Mouse (Mus musculus) cerebellum, adult 11 months (tissue): ENCODE data around the gene Mcemp1.

Experiments
- DNase-seq: peaks from one replicate; pipeline ENCODE4 v3.0.0; 2022

The Mcemp1 gene

DNA sequence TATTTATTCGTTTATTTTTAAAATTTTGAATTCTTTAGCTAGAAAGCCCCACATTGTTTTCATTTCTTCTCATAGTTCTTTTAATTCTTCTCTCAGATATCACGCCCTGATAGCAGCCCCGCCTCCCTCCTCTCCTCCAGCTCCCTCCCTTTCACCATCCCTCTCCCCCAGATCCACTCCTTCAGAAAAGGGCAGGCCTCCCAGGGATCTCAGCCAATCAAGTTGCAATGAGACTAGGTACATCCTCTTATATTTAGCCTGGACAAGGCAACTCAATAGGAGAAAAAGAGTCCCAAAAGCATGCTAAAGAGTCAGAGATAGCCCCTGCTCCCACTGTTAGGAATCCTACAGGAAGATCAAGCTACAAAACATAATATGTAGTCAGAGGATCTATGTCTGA is 9.1 kb downstream of the Mcemp1 start:
- DNase-seq = no peak

DNA sequence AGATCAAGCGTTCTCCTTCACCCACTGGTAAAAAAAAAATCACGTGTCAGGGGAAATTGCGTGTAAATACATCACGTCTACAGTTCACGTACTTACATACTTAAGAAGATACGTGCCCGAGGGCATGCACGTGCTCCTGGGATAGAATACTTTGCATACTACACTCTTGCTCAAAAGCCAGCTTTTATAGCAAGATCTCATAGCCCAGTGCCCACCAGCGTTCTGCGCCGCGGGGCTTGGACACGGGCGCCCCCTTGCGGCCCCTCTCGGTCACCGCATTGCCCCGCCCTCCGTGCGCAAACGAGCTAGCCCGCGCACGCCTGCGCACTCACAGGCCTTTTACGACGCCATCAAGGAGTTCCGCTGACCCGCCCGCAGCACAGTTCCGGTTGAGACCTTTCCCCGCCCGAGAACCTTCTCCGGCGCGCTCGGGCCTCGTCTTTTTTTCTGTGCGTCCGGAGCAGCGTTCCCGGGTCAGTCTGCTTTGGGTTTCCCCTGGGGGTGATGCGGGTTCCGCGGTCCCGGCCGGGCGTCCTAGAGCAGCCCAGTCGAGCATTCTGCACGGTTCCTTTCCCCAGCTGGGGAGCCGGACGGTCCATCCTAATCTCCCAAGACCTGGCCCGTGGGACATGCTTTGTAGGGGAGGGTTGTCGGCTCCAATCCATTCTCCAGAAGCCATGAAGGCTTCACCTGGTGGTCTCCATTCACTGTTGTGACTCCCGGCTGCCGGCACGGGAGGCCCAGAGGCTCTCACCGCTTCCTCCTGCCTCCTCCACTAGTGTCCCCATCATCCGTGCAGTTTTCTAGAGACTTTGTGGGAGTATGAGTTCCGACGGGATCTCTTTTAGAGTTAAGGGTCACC is 10.8 kb downstream of the Mcemp1 start, which contains the start of gene Trappc5:
Trappc5 (plus strand) TSS at position 169 of the 862 bp plus-strand sequence.
- peak; percentile 96 for DNase-seq

DNA sequence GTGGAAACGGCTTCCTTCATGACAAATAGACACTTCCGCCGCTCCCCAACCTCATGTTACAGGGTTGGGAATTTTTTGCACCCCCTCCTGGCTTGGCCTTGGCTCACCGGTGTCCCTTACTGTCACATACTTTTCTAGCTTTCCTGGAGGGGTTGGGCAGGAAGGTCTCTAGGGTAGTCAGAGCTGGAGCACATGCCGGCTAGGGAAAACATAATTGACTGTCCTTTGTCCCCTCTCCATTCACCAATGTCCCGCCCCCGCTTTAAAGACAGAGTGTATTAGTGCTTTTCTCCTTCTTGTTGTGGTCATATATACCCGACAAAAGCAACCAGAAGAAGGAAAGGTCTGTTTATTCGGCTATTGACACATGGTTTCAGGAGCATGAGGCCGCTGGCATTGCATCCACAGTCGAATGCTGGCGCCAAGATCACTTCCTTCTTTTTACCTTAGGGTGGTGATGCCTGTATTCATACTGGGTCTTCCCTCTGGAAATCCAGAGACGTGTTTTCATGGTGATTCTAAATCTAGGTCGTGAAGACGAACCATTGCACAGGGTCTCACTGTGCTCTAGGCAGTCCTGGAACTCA is 11.5 kb downstream of the Mcemp1 start:
- no peak for DNase-seq

DNA sequence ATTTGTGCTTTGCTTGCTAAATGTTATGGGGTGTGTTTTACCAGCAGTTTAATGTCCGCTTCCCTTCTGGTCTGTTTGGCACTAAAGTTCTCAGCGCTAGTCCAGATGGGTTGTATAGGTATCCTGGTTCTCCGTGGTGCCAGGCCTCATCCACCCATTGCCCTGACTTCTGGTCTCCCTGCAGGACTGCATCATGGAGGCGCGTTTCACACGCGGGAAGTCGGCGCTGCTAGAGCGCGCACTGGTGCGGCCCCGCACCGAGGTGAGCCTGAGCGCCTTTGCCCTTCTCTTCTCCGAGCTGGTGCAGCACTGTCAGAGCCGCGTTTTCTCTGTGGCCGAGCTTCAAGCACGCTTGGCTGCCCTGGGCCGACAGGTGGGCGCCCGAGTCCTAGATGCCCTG is 13.3 kb downstream of the Mcemp1 start:
- DNase-seq = no peak

DNA sequence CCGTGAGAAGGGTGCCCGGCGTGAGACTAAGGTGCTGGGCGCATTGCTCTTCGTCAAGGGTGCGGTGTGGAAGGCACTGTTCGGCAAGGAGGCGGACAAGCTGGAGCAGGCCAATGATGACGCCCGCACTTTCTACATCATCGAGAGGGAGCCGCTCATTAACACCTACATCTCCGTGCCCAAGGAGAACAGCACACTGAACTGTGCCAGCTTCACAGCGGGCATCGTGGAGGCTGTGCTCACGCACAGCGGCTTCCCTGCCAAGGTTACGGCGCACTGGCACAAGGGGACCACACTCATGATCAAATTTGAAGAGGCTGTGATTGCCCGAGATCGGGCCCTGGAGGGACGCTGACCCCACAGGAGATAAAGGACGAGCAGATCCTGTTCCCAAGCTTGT is 13.7 kb downstream of the Mcemp1 start:
- DNase-seq = no peak

DNA sequence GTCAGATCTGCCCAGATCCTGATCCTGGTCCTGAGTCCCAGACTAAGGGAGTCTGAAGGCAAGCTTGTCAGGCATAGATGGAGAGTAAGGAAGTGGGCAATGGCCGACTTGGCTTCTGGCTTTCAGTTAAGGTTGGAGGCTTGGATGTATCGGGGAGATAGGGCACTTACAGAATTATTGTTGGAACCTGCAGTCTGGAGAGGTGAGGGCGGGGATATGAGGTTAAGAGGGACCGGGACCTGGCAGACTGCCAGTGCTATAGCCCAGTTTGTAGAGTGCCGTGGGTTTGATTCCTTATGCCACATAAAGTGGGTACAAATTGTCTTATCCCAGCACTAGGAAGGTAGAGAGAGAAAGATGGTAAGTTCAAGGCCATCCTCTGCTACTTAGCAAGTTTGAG is 14.1 kb downstream of the Mcemp1 start:
- no peak for DNase-seq

DNA sequence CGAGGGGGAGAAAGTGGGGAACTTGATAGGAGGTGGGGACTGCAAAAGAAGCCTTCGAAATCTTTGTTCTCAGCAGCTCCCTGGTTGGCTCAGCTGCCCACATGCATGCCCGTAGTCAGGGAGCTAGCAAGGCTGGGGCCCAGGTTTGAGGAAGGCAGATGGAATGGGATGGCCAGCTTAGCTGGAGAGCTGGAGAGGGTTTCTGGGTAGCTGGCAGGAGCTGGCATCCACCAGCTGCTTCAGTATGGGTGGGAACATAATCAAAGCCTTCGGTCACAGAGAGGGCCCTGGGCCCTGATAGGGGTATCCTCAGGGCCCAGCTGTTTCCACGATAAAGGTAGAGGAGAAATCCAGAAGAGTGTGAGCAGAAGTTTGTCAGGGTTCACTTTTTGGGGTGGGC is 16.9 kb downstream of the Mcemp1 start:
- DNase-seq = no peak

DNA sequence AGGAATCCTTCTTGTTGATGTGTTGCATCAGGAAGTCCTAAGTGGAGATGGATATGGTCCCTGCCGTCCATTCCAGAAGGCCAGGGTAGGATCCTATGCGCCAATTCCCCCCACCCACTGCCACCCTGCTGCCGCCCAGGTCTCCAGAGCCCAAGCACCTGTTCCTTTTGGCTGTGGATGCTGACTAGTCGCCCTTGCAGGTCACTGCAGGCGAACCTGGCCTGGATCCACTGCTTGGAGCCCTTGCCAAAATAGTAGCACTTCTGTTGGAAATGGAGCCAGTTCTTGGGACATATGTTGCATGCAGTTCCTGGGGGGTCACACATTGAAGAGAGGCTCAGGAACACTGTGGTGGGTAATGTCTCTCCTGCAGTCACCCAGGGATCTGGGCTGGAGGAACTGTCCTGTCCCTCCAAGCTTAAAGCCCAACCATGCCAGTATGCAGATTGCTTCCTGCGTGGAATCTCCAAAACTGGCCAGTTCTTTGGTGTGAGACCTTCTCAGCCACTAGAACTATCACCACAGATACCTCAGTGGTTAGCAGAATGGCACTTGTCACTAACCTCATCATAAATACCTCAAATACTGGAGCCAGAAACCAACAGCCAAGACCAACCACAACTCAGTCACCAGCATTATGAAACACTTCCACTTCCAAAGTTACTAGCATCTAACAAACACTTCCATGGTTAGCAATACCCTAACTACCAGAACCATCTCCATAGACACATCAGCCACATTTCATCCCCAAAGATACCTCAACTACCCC is 18.0 kb downstream of the Mcemp1 start:
- peak; percentile 76 for DNase-seq

DNA sequence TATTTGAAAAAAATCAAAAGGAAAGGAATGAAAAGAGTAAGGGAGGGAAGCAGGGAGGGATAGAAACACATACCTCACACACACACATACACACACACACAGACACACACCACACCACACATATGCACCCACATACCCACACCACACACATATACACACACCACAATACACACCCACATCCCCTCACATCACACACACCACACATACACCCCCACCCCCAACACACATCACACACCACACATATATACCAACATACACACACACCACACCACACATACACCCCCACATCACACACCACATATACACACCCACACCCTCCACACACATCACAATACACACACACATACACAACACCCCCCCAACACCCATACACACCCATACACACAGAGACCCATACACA is 19.0 kb downstream of the Mcemp1 start:
- no peak for DNase-seq

DNA sequence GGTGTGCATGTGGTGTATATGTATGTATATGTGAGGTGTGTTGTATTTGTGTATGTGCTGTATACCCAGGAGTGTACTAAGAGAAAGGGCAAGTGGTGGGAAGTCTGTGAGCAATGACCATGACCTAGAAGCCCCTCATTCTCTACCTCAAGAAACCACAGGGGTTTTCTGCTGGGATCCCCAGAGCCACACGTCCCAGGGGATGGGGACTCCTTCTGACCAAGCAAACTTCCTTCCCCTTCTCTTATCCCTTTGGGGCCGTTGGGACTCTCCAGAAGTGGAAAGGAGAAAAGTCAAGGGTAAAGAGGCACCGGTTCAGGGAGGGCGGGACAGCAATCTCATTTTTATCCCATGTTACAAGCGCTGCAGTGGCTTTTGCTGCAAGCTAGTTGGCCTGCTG is 19.9 kb downstream of the Mcemp1 start:
- no peak for DNase-seq

DNA sequence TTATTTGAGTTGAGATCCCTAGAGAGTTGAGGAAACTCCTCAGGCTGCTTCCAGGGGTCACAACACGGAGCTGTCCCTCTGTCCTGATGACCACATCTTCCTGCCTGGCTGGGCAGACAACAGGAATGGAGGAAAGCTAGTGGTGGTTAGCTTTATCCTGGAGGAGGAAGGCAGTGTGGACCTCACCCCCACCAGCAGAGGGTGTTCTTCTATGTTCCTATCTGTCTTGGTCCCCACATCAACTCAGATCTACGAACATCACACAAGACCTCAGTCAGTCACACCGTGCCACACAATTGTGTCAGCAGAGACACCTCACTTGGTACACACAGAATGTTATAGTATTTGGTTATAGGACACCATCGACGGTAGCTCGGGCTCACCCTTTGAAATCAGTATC is 22.0 kb downstream of the Mcemp1 start:
- DNase-seq = no peak

DNA sequence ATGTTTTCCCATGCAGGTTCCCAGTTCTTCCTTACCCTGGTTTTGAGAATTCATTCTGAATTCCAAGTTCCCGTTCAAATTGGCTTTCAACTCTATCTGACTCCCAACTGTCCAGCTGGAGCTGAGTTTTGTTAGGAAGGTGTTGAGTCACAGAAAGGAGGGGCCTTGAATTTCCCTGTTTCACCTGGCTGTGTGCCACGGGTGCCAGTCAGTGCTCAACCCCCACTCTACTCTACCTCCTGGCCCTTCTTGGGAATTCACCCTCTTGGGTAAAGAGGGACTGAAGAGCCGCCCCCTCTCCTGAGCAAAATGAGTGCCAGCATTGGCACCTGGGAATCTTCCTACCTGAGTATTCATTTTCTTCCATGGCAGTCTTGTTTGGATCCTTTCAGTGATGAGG is 25.2 kb downstream of the Mcemp1 start:
- DNase-seq = no peak

DNA sequence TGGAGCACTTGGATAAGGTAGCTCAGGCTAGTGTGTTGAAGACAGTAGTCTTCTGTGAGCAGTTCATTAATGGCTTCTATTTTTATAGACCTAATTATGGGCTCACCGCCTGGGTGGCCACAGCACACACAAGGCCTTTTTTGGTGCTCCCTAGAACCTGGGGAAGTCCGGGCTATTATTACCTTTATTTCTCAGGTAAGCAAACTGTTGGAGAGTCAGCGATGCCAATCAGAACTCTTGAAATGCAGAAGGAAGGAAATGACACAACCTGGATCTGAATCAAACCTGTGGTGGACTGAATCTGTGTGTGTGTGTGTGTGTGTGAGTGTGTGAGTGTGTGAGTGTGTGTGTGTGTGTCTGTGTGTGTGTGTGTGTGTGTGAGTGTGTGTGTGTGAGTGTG is 28.6 kb downstream of the Mcemp1 start, which contains the start of gene Fcer2a:
Fcer2a (minus strand) TSS at position 55 of the 400 bp plus-strand sequence.
- no peak for DNase-seq

DNA sequence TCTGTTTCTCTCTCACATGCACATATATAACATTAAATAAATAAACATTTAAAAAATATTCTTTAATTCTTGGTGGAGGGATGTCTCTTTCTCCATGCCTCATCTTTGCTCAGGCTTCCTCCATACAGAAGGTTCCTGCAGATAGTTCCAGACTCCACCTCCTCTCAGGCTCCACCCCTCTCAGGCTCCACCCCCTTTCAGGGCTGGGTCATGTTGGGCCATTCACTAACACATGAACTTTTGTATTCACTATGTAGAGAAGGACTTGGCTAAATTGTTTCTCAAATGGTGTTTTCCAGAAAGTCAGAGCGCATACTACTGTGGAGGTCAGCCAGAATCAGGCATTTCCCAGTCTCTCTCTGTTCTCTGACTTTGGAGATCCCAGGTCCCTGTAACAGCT is 35.9 kb downstream of the Mcemp1 start:
- DNase-seq = no peak

DNA sequence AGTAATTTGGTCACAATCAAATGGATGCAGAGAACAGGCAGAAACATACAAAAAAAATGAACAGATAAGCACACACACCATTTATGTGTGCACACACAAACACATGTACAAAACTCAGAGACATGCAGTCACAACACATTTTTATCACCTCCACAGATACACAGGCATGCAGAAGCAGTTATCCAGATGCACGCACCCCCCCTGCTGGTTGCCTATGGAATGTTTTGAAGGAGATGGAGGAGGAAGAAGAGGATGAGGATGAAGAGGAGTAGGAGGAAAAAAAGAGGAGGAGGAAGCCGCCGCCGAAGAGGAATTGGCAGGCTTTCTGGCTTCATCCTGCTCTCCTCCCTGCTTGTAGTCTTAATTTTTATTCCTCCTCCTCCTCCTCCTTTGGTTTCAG is 40.2 kb downstream of the Mcemp1 start:
- DNase-seq = no peak

DNA sequence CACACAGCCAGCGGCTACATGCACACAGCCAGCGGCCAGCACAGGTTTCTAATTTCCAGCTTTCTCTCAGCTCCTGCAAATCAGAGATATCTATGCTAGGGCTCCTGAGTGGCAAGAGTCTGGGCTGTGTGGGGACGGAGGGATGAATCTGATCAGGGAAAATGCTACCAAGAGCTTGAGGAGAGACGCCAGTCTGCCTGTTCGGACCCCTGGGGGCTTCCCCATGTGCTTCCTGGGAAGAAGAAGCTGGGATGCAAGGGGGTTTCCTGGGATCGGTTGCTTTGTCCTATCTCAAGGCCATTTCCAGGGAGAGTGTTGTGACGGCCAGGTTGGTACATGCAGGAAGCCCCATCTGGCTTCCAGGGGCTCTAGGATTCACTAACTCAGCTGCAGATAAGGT is 42.1 kb downstream of the Mcemp1 start:
- no peak for DNase-seq

DNA sequence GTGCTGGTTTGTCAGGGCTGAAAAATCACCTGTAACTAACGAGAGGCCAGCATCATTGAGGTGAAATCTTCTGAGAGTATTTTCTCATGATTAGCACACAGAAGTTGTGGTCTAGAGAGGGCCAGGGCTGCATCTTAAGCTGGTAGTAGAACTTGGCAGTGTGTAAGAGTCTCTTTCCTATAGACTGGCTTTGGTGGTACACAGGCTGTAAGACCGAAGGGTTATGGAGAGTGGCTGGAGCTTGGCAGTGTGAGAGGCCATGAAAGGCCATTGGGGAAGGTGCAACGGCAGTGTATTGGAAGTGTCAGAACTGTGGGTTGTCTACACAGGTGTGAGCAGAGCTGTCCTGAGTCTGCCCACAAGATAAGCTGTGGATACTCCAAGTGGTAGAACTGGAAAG is 44.8 kb downstream of the Mcemp1 start:
- no peak for DNase-seq

DNA sequence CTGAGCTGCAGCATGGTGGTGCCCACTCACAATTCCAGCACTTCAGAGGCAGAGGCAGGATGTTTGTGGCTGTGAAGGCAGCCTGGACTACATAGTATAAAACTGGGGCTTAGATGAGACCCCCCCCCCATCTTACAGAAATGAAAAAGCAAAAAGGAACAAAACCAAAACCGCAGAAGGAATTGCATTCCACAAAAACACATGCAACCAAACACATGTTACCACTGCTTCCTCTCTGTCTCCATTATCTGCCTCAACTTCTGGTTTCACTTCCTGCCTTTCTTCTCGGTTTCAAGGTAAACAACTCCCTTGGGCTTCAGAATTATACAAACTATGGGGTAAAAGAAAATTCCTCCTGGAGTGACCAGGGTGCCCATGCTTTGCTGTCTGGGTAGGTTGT is 46.1 kb downstream of the Mcemp1 start:
- no peak for DNase-seq

DNA sequence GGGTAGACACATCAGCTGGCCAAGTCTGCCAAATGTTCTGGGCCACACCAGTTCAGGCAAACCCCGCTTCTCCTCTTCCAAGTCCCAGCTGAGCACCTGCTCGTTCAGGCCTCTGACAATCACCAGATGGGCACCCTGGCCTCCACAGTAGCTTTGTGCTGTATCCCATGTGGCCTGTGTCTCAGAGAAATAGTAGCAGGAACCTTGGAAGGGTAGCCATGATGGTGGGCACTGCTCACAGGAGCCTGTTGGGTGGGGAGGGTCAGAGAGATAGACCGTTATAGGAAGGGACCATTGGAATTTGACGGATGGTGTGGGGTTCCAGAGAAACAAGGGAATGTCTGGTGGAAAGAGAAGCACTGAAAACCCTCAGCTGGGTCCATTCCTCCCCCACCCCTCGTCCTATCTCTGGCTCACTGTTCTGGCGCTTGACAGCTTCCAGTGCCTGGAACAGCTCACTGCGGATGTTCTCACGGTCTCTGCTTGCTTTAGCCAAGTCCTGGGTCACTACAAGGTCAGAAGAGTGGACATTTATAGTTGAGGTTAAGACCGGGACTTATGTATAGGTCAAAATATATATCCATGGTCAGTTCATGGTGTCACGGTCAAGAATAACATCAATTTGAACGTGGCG is 51.9 kb downstream of the Mcemp1 start:
- DNase-seq = no peak

DNA sequence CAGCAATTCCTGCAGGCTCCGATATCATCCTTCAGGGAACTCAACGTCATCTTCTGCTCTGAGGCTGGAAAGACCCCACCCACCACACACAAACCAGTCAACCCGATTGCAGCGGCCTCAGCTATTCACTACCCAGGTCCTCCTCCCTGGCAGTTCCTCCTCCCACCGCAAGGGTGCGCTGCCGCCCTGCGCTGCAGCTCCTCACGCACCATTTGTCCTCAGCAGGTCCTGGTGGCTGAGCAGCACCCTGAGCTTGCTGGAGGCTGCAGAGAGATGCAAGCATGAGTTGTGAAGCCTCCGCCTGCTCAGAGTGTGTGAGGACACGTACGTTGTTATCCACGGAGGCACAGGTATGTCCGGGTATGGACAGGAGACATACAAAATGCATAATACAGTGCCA is 53.0 kb downstream of the Mcemp1 start:
- DNase-seq = peak; percentile 30
